Mouse (Mus musculus): ENCODE data around the gene Ube4b.

- TF ChIP-seq CTCF (IDR thresholded peaks at IDR 0.05) (no peak), EP300 (IDR thresholded peaks at IDR 0.05) (no peak)
Measured at GRCm38 (mm10) chr4:149398181-149398735, 28.3 kb downstream of the Ube4b start.
